Mouse (Mus musculus) hindbrain, embryonic 12.5 days (tissue): ENCODE results near the gene Zhx3. TPM values are rescaled to one million over a fixed set of nuclear protein-coding genes. Genes with fewer than 3 reads are reported as not detected.

Experiments
- ATAC-seq: fragments of 200-750 bp; cut with Nextera tagmentation; 2 replicates; pipeline ENCODE4 v1.8.0; 2017; ENCODE audit warnings: moderate TSS enrichment; ENCODE audit not compliant: low FRiP score
- H3K27ac ChIP-seq: fragments of 300-500 bp; sonication (generic); 2 replicates; pipeline ENCODE4 v1.5.1; 2016; ENCODE audit warnings: mild to moderate bottlenecking
- H3K27me3 ChIP-seq: fragments of 300-500 bp; sonication (generic); 2 replicates; pipeline ENCODE4 v1.6.1; 2016; ENCODE audit warnings: mild to moderate bottlenecking
- H3K36me3 ChIP-seq: fragments of 300-500 bp; sonication (generic); 2 replicates; pipeline ENCODE4 v1.6.1; 2016; ENCODE audit warnings: mild to moderate bottlenecking
- H3K4me1 ChIP-seq: fragments of 300-500 bp; sonication (generic); 2 replicates; pipeline ENCODE4 v1.6.1; 2016
- H3K4me2 ChIP-seq: fragments of 300-500 bp; sonication (generic); replicated peaks from 2 replicates; pipeline ENCODE4 v1.6.1; 2016; ENCODE audit warnings: mild to moderate bottlenecking
- H3K4me3 ChIP-seq: fragments of 300-500 bp; sonication (generic); 2 replicates; pipeline ENCODE4 v1.5.1; 2016; ENCODE audit warnings: mild to moderate bottlenecking
- H3K9ac ChIP-seq: fragments of 300-500 bp; sonication (generic); 2 replicates; pipeline ENCODE4 v1.6.1; 2016; ENCODE audit warnings: mild to moderate bottlenecking, moderate library complexity
- H3K9me3 ChIP-seq: fragments of 300-500 bp; sonication (generic); replicated peaks from 2 replicates; pipeline ENCODE4 v1.6.1; 2016; ENCODE audit warnings: mild to moderate bottlenecking
- WGBS: fragments of 180-500 bp; shearing (Covaris S2); methylation state at CpG from one replicate; pipeline ENCODE4 v1.1.7; 2016; 5-methylcytosine and 5-hydroxymethylcytosine counted together
- polyA plus RNA-seq: library from polyadenylated mRNA; unstranded; fragments of >200 nt; fragmentation: Nextera tagmentation; extraction: Ambion mirVana; gene quantifications from 2 replicates; pipeline ENCODE4 v1.2.1, GENCODE M21; 2016

The Zhx3 gene
- polyA plus RNA-seq, 1 experiment from 2014 or later = 16.0 TPM

GRCm38 (mm10) chr2:160766371-160766771, 106.4 kb downstream of the Zhx3 start:
- H3K4me1 ChIP-seq = no peaks in the 10 kb centered on the region
- WGBS = 77% methylated on average over 5 of the region's 5 CpGs
- peaks cover 55% of the 10 kb centered on the region for H3K36me3 ChIP-seq
- no peak overlapping the region for H3K9ac ChIP-seq
- no peak overlapping the region for H3K27ac ChIP-seq
- ATAC-seq = no peak
- H3K4me2 ChIP-seq = no peak overlapping the region
- no peak overlapping the region for H3K4me3 ChIP-seq
- H3K27me3 ChIP-seq = no peaks in the 10 kb centered on the region
- H3K9me3 ChIP-seq = no peaks in the 10 kb centered on the region

GRCm38 (mm10) chr2:160765096-160765495, 107.7 kb downstream of the Zhx3 start:
- H3K4me3 ChIP-seq = no peak overlapping the region
- H3K36me3 ChIP-seq = peaks cover 67% of the 10 kb centered on the region
- 75% methylated on average over 3 of the region's 3 CpGs for WGBS

GRCm38 (mm10) chr2:160764386-160764785, 108.4 kb downstream of the Zhx3 start:
- peaks cover 73% of the 10 kb centered on the region for H3K36me3 ChIP-seq

More at GRCm38 (mm10) chr2:160765096-160765495, 107.7 kb downstream of the Zhx3 start:
- H3K9me3 ChIP-seq = no peaks in the 10 kb centered on the region
- H3K4me1 ChIP-seq = no peaks in the 10 kb centered on the region
- H3K27me3 ChIP-seq = no peaks in the 10 kb centered on the region
- H3K4me2 ChIP-seq = no peak overlapping the region
- H3K9ac ChIP-seq = no peak overlapping the region
- no peak overlapping the region for H3K27ac ChIP-seq
- no peak for ATAC-seq

GRCm38 (mm10) chr2:160763816-160764215, 109.0 kb downstream of the Zhx3 start:
- Histone ChIP-seq H3K27me3 (no peaks in the 10 kb centered on the region), H3K27ac (no peak overlapping the region), H3K4me3 (no peak overlapping the region), H3K9ac (no peak overlapping the region), H3K4me1 (no peaks in the 10 kb centered on the region), H3K4me2 (no peak overlapping the region), H3K9me3 (no peaks in the 10 kb centered on the region), H3K36me3 (peaks cover 73% of the 10 kb centered on the region)
- WGBS = 89% methylated on average over 3 of the region's 3 CpGs
- no peak for ATAC-seq

More at GRCm38 (mm10) chr2:160764386-160764785, 108.4 kb downstream of the Zhx3 start:
- no peak overlapping the region for H3K4me2 ChIP-seq
- no peaks in the 10 kb centered on the region for H3K9me3 ChIP-seq
- 82% methylated on average over 2 of the region's 2 CpGs for WGBS
- H3K4me3 ChIP-seq = no peak overlapping the region
- H3K9ac ChIP-seq = no peak overlapping the region
- H3K4me1 ChIP-seq = no peaks in the 10 kb centered on the region
- H3K27me3 ChIP-seq = no peaks in the 10 kb centered on the region
- H3K27ac ChIP-seq = no peak overlapping the region
- ATAC-seq = no peak

- H3K4me2 ChIP-seq = no peak overlapping the region
- ATAC-seq = no peak
- no peak overlapping the region for H3K4me3 ChIP-seq
- no peak overlapping the region for H3K9ac ChIP-seq
- WGBS = 91% methylated on average over 9 of the region's 9 CpGs
- peaks cover 93% of the 10 kb centered on the region for H3K36me3 ChIP-seq
- H3K4me1 ChIP-seq = no peaks in the 10 kb centered on the region
- H3K27ac ChIP-seq = no peak overlapping the region
- H3K9me3 ChIP-seq = no peaks in the 10 kb centered on the region
- H3K27me3 ChIP-seq = no peaks in the 10 kb centered on the region
These were observed 112.2 kb downstream of the Zhx3 start for GRCm38 (mm10) chr2:160760433-160761184.

GRCm38 (mm10) chr2:160756583-160757203, 116.1 kb downstream of the Zhx3 start:
- no peak overlapping the region for H3K9ac ChIP-seq
- ATAC-seq = no peak
- 90% methylated on average over 6 of the region's 6 CpGs for WGBS
- no peaks in the 10 kb centered on the region for H3K4me1 ChIP-seq
- H3K4me3 ChIP-seq = no peak overlapping the region
- H3K27me3 ChIP-seq = no peaks in the 10 kb centered on the region
- H3K9me3 ChIP-seq = no peaks in the 10 kb centered on the region
- peaks cover 100% of the 10 kb centered on the region for H3K36me3 ChIP-seq
- no peak overlapping the region for H3K4me2 ChIP-seq
- no peak overlapping the region for H3K27ac ChIP-seq

GRCm38 (mm10) chr2:160747075-160747474, 125.7 kb downstream of the Zhx3 start:
- ATAC-seq = no peak
- no peak overlapping the region for H3K9ac ChIP-seq
- 95% methylated on average over 10 of the region's 10 CpGs for WGBS
- H3K9me3 ChIP-seq = no peaks in the 10 kb centered on the region
- peaks cover 7% of the 10 kb centered on the region for H3K4me1 ChIP-seq
- no peaks in the 10 kb centered on the region for H3K27me3 ChIP-seq
- H3K27ac ChIP-seq = no peak overlapping the region
- peaks cover 69% of the 10 kb centered on the region for H3K36me3 ChIP-seq
- H3K4me2 ChIP-seq = no peak overlapping the region
- H3K4me3 ChIP-seq = no peak overlapping the region

GRCm38 (mm10) chr2:160746637-160747036, 126.2 kb downstream of the Zhx3 start:
- no peaks in the 10 kb centered on the region for H3K27me3 ChIP-seq
- H3K27ac ChIP-seq = no peak overlapping the region
- H3K36me3 ChIP-seq = peaks cover 68% of the 10 kb centered on the region
- H3K9me3 ChIP-seq = no peaks in the 10 kb centered on the region
- 96% methylated on average over 5 of the region's 5 CpGs for WGBS
- no peak overlapping the region for H3K4me2 ChIP-seq
- no peak overlapping the region for H3K9ac ChIP-seq
- H3K4me3 ChIP-seq = no peak overlapping the region
- no peak for ATAC-seq
- peaks cover 10% of the 10 kb centered on the region for H3K4me1 ChIP-seq

- no peak overlapping the region for H3K4me2 ChIP-seq
- WGBS = 95% methylated on average over 1 of the region's 1 CpGs
- no peak overlapping the region for H3K9ac ChIP-seq
- ATAC-seq = no peak
- no peak overlapping the region for H3K27ac ChIP-seq
- peaks cover 60% of the 10 kb centered on the region for H3K36me3 ChIP-seq
- H3K4me1 ChIP-seq = peaks cover 22% of the 10 kb centered on the region
- no peaks in the 10 kb centered on the region for H3K27me3 ChIP-seq
- H3K4me3 ChIP-seq = no peak overlapping the region
- H3K9me3 ChIP-seq = no peaks in the 10 kb centered on the region
These were observed 127.3 kb downstream of the Zhx3 start for GRCm38 (mm10) chr2:160745497-160745896.

GRCm38 (mm10) chr2:160744823-160745210, 128.0 kb downstream of the Zhx3 start:
- H3K4me2 ChIP-seq = no peak overlapping the region
- no peak for ATAC-seq
- WGBS = 89% methylated on average over 5 of the region's 5 CpGs
- no peak overlapping the region for H3K27ac ChIP-seq
- H3K9me3 ChIP-seq = no peaks in the 10 kb centered on the region
- H3K9ac ChIP-seq = no peak overlapping the region
- H3K36me3 ChIP-seq = peaks cover 54% of the 10 kb centered on the region
- peaks cover 28% of the 10 kb centered on the region for H3K4me1 ChIP-seq
- H3K27me3 ChIP-seq = no peaks in the 10 kb centered on the region
- no peak overlapping the region for H3K4me3 ChIP-seq

- Histone ChIP-seq H3K9me3 (no peaks in the 10 kb centered on the region), H3K4me2 (no peak overlapping the region), H3K27ac (no peak overlapping the region), H3K4me3 (no peak overlapping the region), H3K4me1 (peaks cover 34% of the 10 kb centered on the region), H3K9ac (no peak overlapping the region), H3K27me3 (no peaks in the 10 kb centered on the region), H3K36me3 (peaks cover 53% of the 10 kb centered on the region)
- 93% methylated on average over 7 of the region's 7 CpGs for WGBS
- no peak for ATAC-seq
These were observed 128.6 kb downstream of the Zhx3 start for GRCm38 (mm10) chr2:160744040-160744822.

GRCm38 (mm10) chr2:160742161-160742609, 130.6 kb downstream of the Zhx3 start:
- Histone ChIP-seq H3K4me3 (no peak overlapping the region), H3K4me1 (peaks cover 47% of the 10 kb centered on the region), H3K27me3 (no peaks in the 10 kb centered on the region), H3K4me2 (no peak overlapping the region), H3K27ac (no peak overlapping the region), H3K36me3 (peaks cover 40% of the 10 kb centered on the region), H3K9ac (no peak overlapping the region), H3K9me3 (no peaks in the 10 kb centered on the region)
- no peak for ATAC-seq
- 71% methylated on average over 1 of the region's 1 CpGs for WGBS
